Mouse (Mus musculus) ovary, adult 18-20 months (tissue): ENCODE measurements at regions not wholly inside any gene's neighbourhood (a gene's known extent, or its start where the extent isn't known, plus 50 kb on each side); places are given as distances from the start of the nearest gene placed in this dataset.

ENCODE experiments used
- DNase-seq: peaks from one replicate; pipeline ENCODE4 v3.0.0; 2022; ENCODE audit warnings: low spot score, mixed read lengths

DNA sequence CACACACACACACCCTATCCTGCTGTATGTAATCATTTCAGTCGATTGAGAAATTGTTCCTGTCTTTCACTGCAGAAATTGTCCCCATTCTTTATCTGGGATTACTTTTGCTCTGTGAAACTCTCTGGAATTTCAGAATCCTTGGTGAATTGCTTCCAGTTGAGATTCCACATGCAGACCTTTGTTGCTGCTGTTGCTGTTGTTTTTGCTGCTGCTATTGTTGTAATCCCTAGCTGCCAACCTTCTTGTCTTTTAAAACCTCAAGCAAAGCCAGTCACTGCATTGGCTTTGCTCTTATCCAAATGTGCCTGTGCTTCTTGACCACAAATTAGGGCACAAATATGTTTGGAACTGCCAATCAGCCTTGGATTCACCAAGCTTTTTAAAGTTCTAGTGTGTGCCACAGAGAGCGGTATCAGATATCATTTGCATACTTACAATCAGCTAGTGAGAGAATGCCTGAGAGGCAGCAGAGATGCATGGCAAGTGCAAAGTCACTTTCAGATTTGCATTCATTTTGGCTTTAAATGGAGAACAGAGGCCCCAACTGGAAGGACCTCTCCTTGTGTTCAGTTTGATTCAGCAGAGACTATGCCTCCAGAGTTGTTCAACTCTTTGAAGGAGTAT lies 1187.0 kb upstream of the Map3k7 start:
- DNase-seq: no peak

DNA sequence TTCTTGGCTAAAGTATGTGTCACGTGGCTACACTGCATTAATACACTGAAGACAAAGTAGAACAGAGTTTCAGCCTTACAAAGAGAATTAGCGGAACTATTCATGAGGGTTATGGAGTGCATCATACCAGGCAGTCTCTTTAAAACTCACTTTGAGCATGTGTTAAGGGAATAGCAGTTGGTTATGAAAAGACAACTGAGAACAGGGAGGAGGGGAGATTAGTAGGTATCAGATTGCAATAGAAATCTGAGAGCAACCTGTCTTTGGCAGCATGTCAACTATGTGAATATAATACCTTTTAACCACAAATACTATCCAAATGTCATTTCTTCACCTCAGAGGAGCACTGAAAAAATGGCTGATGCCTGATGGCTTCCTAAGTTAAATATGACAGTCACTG lies 1182.2 kb upstream of the Map3k7 start:
- DNase-seq: no peak

DNA sequence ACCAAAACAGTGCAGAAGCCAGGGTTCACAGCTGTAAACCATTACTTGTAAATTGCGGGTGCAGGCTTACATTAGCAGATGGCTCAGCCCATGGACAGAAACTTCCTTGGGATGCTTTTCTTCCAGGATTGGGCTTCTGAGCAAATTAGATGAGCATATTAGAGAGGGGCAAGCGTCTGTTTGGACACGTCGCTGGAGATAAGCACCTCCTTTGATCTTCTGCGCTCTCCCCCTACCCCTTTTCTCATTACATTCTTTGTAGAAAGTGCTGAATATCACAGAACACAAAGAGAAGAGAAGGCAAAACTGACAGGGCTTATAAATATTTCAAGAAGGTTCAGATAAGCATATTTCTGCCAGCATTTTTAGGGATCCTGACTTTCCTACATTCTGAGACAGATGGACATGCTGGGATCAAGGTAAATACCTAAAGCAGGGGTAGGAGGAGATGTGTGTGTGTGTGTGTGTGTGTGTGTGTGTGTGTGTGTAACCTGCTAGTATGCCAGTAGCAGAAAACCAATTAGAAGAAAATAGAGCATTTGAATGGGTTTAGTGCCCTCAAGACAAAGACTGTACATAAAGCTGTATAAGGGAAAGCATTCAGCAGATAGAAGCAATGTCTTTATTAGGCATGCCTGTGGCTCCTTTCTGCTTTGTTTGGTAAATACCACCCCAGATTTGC lies 1173.8 kb upstream of the Map3k7 start:
- no peak for DNase-seq

DNA sequence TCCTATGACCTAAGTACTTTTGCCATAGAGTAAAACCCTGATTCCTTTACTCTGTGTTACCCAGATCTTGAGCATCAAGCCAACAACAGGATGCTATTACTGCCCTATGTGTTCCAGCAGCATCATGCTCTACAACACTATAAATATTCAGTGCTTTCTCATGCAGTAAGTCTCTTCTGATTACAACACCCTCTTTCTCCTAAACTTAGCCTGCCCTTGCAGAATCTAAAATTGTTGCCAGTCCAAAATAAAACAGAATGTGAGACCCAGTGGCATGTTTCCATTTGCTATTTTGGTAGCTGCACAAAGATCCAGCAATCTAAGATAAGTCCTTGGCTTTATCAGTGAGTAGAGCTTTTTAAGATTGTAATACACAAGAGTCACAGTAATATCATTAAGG lies 1154.1 kb upstream of the Map3k7 start:
- no peak for DNase-seq

DNA sequence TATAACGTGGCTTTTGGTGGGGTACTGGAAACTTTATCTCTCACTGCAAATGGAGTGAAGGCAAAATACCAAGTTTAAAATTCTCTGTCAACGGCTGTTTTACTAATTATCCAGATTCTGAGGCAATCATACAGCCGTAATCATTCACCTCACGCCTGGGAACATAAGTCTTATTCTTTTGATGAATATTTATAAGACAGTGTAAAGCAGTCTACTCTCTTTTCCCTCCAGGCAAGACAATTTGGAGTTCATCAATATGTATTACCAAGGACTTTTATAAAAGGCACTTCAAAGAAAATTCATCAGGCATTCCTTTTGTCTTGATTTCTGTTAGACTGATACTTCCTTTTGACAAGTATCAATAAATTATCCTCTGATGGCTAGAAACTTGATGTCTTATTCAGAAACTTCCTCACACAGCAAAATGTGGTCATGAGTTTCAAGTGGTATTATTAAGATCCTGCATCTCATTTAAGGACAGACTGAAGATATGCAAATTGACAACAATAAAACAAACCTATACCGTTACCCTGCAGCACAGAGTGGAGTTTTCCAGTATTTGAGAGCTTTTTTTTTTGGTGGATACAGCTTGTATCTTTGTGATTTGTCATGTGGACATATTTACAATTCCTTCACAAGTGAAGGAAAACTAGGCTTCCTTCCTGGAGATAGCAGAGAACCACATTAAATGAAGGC lies 1108.4 kb upstream of the Map3k7 start:
- DNase-seq: no peak

DNA sequence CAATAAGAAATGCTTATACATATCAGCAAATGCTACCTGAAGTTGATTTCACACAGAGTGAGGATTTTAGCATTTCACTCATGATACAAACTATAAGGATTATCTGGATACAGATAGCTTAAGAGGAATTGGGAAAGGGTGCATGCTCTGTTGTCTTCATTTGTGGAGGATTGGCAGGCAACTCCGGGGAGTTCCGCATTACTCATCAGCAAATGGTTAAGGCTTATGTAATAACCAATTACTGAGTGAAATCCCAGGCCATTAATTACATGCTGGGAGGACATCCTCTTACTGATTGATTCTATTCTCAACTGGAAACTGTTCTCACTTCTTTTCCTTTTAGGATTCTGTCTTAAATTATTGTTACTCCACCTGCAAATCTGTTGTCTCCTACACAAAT lies 1058.9 kb upstream of the Map3k7 start:
- no peak for DNase-seq

DNA sequence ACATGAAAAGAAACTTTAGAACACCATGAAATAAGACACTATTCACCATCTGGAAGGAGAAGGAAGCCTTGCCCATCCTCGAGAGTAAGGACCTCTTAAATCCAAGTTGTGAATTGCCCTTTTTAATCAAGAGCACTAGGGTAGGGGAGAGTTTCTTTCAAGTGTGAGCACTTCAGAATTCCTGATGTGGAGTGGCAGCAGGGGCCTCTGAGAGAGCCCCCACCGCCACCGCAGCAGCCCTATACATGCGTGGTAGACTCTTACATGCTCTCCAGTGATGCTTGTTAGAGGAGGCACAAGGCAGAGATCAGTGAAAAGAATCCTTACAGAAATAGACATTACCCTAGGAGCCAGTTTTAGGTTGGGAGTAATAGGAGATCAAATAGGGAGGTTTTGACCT lies 1041.0 kb upstream of the Map3k7 start:
- no peak for DNase-seq

DNA sequence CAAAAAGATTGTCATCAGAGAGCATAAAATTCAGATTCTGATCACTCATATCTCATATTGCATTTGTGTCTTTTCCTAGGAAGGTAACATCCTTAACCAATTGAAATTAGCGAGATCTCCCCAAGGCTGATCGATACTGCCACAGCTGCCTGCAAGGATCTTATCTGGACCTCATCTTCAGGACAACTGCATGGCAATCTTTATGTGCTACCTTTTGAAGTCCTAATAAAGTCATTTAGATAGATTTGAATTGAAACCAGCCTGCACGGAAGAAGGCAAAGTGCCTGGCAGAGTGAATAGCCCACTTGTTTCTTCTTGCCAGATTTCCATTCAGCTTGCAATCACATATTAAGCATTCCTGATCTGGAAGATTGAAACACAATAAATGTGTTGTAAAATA lies 1031.5 kb upstream of the Map3k7 start:
- no peak for DNase-seq

DNA sequence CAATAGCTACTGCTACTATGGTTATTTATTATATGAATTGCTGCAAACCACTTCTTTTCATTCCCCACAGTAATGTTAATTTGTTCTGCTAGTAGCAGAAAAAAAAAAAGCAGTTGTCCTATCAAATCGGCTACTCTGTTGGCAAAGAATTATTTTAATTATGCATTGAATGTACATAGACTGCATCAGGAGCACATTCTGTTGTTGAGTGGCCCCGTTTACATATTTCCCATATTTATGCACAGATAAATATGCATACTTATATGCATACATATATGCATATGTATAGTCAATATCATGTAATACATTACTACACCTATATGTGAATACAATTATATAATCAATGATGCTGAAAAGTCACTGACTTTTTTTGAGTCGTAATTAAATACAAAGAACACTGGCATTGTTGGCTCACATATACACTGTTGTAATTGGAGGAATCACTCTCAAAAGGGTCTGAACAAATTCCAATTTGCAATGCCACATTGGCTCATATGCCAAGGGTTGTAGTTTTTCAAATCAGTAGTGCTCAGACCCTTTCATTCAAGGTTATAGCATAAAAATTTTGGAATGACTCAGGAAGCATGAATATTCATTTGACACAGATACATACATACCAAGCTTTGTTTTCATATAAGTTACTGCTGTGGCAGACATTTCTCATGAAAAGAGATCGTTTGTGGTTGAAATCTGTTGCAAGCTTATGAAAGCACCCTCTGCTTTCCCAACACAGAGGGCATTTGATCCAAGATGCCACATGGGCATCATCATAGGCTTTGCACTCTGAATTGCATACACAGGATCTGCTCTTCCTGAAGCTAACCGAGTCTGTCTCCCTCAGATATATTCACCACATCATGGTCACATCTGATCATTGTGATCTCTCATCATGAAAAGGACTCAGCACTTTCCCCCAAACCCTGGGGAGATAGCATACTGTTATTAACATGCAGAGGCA lies 1030.6 kb upstream of the Map3k7 start:
- DNase-seq: no peak

DNA sequence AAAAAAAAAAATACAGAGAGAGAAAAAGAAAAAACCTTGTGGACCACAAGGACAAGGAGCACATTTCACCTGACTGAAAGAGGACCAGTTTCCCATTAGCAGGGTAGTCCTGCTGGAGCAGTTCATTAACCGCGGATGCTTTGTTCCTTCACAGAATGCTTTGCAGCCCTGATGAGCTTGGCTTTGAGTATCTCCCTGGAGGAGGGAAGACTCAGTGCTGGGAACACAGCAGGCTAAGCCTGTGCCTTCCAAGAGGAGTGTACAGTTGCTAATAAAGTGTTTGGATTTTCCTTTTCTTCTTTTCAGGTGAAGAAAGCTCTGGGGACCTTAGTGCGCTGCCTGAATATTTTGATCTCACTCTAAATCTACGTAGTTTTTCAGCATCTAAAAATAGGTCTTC lies 980.3 kb upstream of the Map3k7 start:
- DNase-seq: no peak

DNA sequence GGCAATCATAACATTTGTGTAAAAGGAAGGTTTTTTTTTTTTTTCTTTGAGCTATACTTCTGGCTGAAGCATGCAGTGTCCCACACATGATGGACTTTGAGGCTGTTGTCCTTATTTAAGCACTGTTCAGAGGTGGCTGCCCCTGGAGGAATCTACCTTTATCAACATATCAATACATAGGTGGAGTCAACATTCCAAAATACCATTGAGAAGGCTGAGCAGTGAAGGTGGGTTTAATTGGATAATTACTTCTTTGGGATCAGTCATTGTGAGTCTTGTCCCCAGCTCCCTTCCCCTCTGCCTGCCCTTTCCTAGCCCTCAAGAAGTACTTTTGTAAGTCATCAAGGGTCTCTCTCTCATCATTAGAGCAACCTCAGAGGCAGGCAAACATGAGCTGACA lies 951.9 kb upstream of the Map3k7 start:
- no peak for DNase-seq

DNA sequence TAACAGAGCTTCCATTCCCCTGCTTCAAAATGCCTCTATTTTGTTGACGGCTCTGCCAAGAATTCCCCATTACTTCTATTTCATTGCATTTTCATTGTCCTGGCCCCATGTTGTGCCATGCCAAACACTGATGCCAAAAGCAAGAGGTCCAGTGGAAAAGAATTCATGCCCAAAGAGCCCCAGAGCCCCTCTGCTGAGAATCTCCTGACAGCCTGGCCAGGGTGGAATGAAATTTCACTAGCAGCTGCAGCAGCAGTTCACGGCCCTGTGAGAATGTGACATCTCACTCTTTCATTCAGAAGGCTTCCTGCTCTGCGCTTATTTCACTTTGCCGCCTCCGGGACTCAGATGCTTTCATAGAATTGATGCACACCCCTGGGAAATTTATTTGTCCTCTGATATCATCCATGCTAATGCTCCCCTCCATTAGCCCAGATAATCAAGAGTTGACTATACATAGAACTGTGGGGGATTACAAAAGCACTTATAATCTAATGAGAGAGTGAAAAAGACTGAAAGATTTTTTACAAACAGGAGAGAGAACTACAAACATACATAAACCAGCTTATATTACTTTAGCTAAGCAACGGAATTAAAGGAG lies 911.7 kb upstream of the Map3k7 start:
- no peak for DNase-seq

DNA sequence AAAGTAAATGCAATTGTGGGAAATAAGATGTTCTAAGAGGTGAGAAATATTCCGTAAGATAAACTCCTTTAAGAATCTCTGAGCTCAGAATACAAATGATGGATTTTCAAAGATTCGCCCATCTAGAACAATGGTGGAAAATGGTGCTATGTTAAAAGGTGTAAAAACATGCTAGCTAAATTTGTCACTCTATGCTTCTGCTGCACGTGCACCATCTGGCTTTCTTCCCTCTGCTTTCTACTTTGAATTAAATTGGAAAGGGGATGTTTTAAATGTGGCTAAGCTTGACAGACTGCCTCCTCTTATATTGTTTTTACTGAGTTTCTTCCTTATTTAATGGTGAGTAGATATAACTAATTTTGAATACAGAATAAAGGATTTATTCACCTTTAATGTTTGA lies 887.7 kb upstream of the Map3k7 start:
- DNase-seq: no peak

DNA sequence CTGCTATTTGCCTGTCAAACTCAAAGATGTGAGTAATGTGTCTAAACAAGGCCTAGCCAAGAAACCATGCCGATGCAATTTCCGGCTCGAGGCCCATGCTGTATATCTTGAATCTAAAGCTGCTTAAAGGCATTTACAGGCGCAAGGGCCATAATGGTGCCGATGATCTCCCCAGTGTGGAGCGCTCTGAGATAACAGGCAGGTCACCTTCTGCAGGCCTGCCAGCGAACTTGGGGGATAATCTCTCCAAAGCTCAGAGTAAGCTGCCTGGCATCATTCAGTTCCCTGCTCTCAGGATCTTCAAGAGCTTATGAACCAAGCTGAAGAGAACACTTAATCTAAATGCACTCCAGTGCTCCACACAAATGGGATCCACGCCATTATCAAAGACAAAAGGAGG lies 842.3 kb upstream of the Map3k7 start:
- no peak for DNase-seq

DNA sequence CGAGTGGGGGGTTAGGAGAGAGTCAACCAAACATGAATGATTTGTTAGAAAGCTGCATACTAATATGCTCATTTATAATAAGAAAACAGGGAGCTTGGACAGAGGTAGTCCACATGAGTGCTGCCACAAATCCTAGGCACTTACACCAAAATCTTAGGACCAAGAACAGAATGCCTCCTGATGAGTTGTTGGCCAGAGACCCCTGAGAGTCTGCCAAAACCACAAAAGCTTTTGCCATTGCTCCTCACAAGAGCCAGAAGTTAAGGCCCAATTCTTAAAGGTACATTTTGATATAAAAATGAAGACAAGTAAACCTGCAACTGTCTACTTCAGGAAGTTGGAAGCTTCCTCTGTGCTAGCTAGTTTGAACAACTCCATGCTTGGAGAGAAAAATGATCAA lies 820.7 kb upstream of the Map3k7 start:
- no peak for DNase-seq

DNA sequence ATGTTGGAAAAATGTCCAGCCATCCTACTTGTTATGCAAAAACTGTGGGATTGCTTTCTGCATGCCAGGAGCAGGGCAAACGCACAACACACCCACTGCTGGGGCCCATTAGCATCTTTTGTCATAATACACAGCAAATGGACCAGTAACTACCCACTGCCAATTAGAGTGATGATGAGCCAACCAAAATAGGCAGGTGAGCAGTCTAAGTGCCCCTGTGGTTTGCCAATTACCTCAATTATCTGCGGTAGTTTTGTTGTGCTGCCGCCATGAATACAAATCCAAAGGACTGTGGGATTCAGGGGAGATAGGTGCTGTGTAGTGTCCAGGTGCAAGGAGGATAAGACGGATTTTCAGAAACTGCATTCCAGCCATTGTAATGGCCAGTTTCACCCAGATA lies 796.5 kb upstream of the Map3k7 start:
- no peak for DNase-seq

DNA sequence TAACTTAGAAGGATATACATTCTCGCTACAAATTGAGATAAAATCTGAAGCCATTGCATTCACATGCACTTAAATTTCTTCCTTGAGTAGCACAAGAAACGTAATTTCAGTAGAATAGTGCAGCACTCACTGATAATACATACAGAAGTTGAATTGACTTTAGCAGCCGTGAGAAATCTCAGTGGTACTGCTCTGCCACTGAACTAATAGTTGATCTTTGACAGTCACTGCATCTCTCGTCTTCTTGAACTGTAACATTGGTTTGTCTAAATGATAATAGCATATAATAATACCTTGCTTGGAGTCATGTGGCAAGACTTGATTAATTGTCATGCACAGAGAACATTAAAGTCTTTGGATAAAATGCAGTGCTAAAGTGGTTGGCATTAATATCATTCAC lies 795.5 kb upstream of the Map3k7 start:
- DNase-seq: no peak

DNA sequence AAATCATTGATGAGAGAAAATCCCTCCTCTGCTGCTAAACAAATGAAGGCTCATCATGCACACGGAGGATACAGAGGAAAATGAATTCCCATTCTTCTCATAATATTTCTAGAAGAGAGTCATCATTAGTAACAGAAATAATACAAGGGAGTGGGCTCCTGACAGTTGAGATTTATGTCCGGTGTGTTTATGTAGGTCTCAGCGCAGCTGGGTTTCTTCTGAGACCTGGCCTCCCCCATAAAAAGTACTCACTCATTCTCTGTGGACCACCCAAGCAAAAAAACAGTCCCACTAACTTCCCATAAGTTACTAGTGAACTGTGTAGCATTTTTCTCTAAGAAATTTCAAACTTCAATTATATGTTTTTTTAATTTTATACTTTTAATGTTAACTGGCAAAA lies 792.7 kb upstream of the Map3k7 start:
- DNase-seq: no peak

DNA sequence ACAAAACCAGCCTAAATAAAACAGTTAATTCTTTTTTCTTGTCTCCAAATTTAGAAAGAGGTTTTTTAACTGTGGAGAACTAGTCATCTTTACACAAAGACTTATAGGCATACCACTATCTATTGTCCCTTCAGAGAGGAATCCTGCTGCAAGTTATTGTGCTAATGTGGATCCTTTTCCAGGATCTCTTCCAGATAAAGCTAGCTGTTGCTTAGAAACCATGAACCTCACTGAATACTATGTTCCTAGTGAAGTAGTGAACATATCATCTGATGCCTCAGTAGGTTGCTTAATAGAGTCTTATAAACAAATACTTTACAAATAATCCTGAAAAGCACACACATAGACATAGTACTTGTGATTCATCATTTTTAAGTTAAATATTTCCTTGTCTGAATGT lies 766.0 kb upstream of the Map3k7 start:
- DNase-seq: no peak

DNA sequence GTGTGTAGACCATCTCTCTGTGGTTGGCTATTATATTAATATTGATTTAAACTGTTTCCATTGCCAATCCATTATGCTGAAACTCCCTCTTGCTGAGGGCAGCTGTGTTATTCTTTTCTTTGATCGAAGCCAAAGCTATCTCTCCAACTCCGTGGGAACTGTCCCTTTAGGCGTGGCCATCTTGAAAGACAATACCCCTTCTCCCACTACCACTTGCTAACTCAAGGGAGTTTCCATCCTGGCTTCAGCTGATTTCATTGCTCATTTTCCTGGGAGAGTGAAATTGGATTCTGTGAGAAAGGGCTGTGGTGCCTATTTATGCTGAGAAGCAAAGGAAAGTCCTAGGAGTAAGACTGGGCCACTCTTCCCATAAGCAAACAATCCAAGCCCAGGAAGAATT lies 760.6 kb upstream of the Map3k7 start:
- no peak for DNase-seq

DNA sequence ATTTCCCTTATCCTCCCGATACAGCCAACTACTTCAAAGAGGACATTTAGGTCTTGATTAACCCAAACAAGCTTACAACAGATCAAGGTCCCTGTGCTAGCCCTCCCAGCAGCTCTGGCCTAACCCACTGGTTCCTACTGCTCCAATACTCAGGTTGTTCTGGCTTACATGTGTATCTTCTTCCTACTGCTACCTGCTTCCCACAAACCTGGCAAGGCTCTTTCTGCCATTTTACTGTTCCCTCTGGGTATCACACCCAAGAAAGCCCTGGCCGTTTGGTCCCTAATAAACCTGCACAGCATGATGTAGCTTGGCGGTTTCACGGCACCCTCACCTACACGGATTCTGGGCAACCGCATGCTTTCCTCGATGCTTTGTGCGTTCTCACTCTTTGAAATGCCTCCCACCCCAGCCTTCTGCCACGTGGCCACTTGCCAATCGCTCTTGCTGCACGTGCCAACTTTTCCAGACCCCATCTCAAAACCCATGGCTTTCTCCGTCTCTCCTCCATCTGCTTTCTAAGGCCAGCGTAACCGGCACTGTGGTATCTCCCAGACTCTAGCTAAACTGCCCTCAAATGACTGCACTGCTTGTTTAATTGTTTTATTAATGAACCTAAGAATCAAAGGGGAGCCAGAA lies 758.4 kb upstream of the Map3k7 start:
- no peak for DNase-seq

DNA sequence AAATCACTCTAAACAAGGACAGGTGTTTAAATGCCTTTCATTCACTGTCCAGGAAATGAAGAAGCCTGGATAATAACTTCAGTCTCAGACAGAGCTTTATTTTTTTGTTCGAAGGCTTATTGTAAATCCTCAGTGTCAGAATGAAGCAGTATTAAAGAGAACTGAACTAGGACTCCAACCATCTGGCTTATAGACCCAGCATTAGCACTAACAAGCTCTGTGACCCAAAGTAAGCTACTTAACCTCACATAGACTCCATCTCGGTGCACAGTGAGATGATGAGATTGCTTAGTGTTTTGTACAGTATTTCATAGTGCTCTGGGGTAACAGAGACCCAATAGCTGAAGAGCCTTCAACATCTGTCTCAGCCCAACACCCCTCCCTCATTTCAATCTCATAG lies 738.2 kb upstream of the Map3k7 start:
- DNase-seq: no peak
